Mouse (Mus musculus) cerebellum, adult 9-11 months (tissue): ENCODE data around the gene Adgra3.

Experiments used
- DNase-seq: peaks from one replicate; pipeline ENCODE4 v3.0.0; 2022

Adgra3 gene

GRCm38 (mm10) chr5:50058421-50059286 lies at the start of gene Adgra3:
Adgra3 (minus strand) TSS chr5:50059006.
- DNase-seq: peak; percentile 25

- DNase-seq: peak; percentile 50
These were observed 24.6 kb upstream of the Adgra3 start for GRCm38 (mm10) chr5:50083441-50083840.

GRCm38 (mm10) chr5:50074245-50074644 lies 15.4 kb upstream of the Adgra3 start:
- no peak for DNase-seq

GRCm38 (mm10) chr5:50064236-50064635 lies 5.4 kb upstream of the Adgra3 start:
- DNase-seq: no peak

GRCm38 (mm10) chr5:50059586-50059985 lies 780 bp upstream of the Adgra3 start:
- DNase-seq: peak; percentile 16

GRCm38 (mm10) chr5:50057612-50058420 lies 990 bp downstream of the Adgra3 start:
- no peak for DNase-seq

GRCm38 (mm10) chr5:50052456-50052855 lies 6.3 kb downstream of the Adgra3 start:
- DNase-seq: no peak

- DNase-seq: no peak
These were observed 8.0 kb downstream of the Adgra3 start for GRCm38 (mm10) chr5:50050668-50051425.

- DNase-seq: no peak
These were observed 8.8 kb downstream of the Adgra3 start for GRCm38 (mm10) chr5:50050037-50050436.

- DNase-seq: no peak
These were observed 9.3 kb downstream of the Adgra3 start for GRCm38 (mm10) chr5:50049506-50049905.

- peak; percentile 19 for DNase-seq
These were observed 9.8 kb downstream of the Adgra3 start for GRCm38 (mm10) chr5:50048960-50049359.

GRCm38 (mm10) chr5:50048271-50048851 lies 10.4 kb downstream of the Adgra3 start:
- DNase-seq: no peak

GRCm38 (mm10) chr5:50045180-50045579 lies 13.6 kb downstream of the Adgra3 start:
- no peak for DNase-seq

GRCm38 (mm10) chr5:50043677-50044076 lies 15.1 kb downstream of the Adgra3 start:
- DNase-seq: no peak

- no peak for DNase-seq
These were observed 16.4 kb downstream of the Adgra3 start for GRCm38 (mm10) chr5:50042274-50042943.

GRCm38 (mm10) chr5:50039521-50039920 lies 19.3 kb downstream of the Adgra3 start:
- no peak for DNase-seq

- no peak for DNase-seq
These were observed 21.1 kb downstream of the Adgra3 start for GRCm38 (mm10) chr5:50037666-50038065.

GRCm38 (mm10) chr5:50034900-50035514 lies 23.8 kb downstream of the Adgra3 start:
- DNase-seq: no peak

- no peak for DNase-seq
These were observed 24.6 kb downstream of the Adgra3 start for GRCm38 (mm10) chr5:50034231-50034630.

- no peak for DNase-seq
These were observed 25.1 kb downstream of the Adgra3 start for GRCm38 (mm10) chr5:50033660-50034059.

GRCm38 (mm10) chr5:50032332-50032731 lies 26.5 kb downstream of the Adgra3 start:
- no peak for DNase-seq
